Mouse (Mus musculus) right cerebral cortex, postnatal 25 days (tissue): ENCODE results near the gene Suox.
A peak's percentile ranks its signal among the peaks of the same experiment; 100 is the strongest.
"Not testable (repeated sequence)": the region's sequence is repeated elsewhere in the genome, so short reads cannot be mapped to it uniquely, and the experiment has no call there.

Source experiments
- DNase-seq: peaks from one replicate; pipeline ENCODE4 v3.0.0; 2022

Suox gene

GRCm38 (mm10) chr10:128626311-128627310 is 47.3 kb downstream of the Suox start, which contains the start of gene Rps26:
TSS of gene Rps26 (minus strand) at chr10:128626747.
- peak; percentile 83 for DNase-seq

DNA sequence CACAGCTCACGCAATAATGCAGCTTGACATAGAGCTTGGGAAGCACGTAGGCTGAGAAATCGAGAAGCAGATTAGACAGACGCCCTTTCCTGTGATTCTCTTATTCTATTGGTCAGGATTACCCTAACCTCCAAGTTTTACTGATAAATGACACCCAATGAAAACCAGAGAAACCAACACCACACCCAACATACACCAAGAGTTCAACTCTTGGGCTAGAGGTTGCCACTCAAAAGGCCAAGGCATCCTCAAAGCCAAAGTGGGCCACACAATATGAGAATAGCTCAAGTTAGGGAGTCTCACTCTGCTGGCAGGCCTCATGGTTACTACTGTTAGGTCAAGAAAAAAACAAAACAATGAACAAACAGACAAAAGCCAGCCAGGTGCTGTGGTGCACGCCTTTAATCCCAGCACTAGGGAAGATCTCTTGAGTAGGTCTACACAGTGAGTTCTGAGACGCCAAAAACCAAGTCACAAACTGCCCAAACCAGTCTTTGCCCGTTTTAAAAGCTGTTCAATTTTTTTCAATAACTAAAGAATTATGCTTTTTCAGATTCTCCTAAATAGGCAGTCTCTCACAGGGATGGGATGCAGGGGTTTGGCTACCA is 48.5 kb downstream of the Suox start:
- DNase-seq, result no peak

DNA sequence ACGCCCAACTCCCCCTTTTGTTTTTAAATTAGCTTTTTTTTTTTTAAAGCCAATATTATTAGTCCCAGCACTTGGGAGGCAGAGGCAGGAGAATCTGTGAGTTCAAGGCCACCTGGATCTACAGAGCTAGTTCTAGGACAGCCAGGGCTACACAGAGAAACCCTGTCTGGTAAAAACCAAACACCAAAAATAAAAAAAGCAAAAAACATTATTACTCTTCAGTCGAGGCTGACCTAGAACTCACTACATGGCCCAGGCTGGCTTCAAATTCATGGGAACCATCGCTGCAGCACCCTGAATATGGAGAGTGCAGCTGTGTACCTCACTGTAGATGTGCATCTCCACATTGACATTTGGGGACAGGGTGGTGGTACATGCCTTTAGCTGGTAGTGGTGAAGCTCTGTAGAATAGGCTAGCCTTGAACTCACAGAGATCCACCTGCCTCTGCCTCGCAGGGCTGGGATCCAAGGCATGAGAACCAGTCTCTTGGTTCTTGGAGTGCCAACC is 50.7 kb downstream of the Suox start:
- DNase-seq, result not testable (repeated sequence)

GRCm38 (mm10) chr10:128622702-128623101 is 51.2 kb downstream of the Suox start:
- no peak for DNase-seq

DNA sequence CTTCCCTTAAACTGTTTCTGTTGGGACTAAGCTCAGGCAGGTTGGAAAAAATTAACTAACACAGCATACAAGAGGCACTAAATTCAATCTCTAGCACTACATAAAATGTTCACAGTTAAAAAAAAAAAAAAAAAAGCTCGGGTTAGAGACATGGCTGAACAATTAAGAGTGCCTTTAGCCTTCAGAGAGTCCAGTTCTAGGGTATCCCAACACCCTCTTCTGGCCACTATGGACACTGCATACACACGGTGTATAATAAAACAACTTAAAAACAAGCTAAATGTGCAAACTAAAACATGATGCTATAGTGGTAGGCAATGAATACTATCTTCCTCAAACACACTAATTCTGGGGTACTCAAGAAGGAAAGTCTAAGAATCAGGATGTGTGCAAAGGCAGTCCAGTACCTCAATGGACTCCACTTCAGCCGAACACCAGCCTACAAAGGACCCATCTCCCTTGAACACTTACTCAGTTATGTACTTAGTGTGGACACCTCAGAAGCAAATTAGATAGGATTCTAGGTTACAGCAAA is 51.8 kb downstream of the Suox start:
- DNase-seq, result no peak

DNA sequence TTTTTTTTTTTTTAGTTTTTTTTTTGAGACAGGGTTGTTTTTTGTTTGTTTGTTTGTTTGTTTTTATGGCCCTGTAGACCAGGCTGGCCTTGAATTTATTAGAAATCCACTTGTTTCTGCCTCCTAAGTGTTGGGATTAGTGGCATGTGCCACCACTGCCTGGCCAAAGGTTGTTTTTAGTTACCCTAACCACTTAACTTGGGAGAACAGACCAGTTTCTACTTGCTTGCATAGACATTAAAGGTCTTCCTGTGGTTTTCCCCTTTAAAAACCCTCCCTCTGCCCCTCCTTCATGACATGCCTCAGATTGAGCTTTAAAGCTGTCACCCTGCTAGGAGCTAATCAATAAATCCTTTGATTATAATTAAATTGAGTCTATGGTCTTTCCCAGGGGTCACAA is 53.6 kb downstream of the Suox start:
- DNase-seq, result no peak
